ENCODE assay signal across 15 mouse cellular contexts in the genomic region with DNA sequence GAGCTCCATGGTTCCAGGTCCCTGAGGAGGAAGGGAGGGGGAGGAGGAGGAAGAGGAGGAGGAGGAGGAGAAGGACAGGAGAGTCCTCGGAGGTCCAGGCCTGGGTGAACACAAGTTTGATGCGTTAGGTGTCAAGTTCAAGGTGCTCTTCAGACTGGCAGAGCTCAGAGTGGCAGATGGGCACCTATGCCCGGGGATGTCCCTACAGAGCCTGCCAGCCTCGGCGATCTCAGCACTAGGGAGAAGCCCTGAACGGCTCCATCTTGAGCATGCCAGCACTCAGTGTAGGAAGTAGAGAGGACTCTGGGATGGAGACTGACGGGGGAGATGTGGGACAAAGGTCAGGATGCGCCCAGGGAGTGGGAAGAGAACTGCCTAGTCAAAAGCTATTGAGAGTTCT. TPM values are rescaled to one million over a fixed set of nuclear protein-coding genes. Genes with fewer than 3 reads are reported as not detected.
DNase-seq lines count a peak whose midpoint lies in the region; ATAC-seq and TF ChIP-seq lines count a peak whose summit lies in the region.
"Had no signal": no experiment of that assay in that cellular context is flagged by ENCODE, and none has a peak within 500 bp of the region (broad histone marks: within the 10 kb centered on the region; RNA-seq: fewer than 3 reads in every experiment).

No protein-coding gene starts in this region.

- TF ChIP-seq POLR2A in small intestine, adult 2 months (IDR thresholded peaks at IDR 0.05; ENCODE audit: low read depth, low read length) = no peak

- H3K4me3 ChIP-seq in heart, embryonic 12.5 days = no peak overlapping the region
- H3K4me3 ChIP-seq in lung, embryonic 14.5 days (ENCODE audit: low read depth, low read length) = no peak overlapping the region
- H3K4me3 ChIP-seq in embryonic facial prominence, embryonic 13.5 days = no peak overlapping the region
- peak overlapping the region; percentile 31 for H3K4me3 ChIP-seq in small intestine, adult 2 months (ENCODE audit: low read depth, low read length)
- H3K4me3 ChIP-seq: embryonic facial prominence, embryonic 15.5 days; limb, embryonic 15.5 days; stomach, embryonic 15.5 days had no signal

- H3K9ac ChIP-seq in heart, embryonic 12.5 days = peak overlapping the region; percentile 22; the same call in 1 of the 2 replicates
- H3K9ac ChIP-seq in lung, embryonic 14.5 days = peak overlapping the region; percentile 16
- 0 out of 2 replicates have a peak overlapping the region, but pooled peaks have one; percentile 27 for H3K9ac ChIP-seq in embryonic facial prominence, embryonic 13.5 days
- H3K9ac ChIP-seq: embryonic facial prominence, embryonic 15.5 days; limb, embryonic 15.5 days; stomach, embryonic 15.5 days had no signal

- no peaks in the 10 kb centered on the region for H3K27me3 ChIP-seq in heart, embryonic 12.5 days (replicated peaks)
- H3K27me3 ChIP-seq in lung, embryonic 14.5 days (ENCODE audit: insufficient read depth, low read length) = no peaks in the 10 kb centered on the region
- no peaks in the 10 kb centered on the region for H3K27me3 ChIP-seq in embryonic facial prominence, embryonic 13.5 days
- H3K27me3 ChIP-seq in small intestine, adult 2 months (ENCODE audit: control insufficient read depth, insufficient read depth, low read length) = no peaks in the 10 kb centered on the region
- H3K27me3 ChIP-seq: embryonic facial prominence, embryonic 15.5 days; limb, embryonic 15.5 days; stomach, embryonic 15.5 days had no signal

- H3K4me1 ChIP-seq in heart, embryonic 12.5 days (replicated peaks) = peaks cover 47% of the 10 kb centered on the region
- H3K4me1 ChIP-seq in lung, embryonic 14.5 days (ENCODE audit: insufficient read depth) = peaks cover 7% of the 10 kb centered on the region
- H3K4me1 ChIP-seq in embryonic facial prominence, embryonic 13.5 days = peaks cover 57% of the 10 kb centered on the region
- peaks cover 16% of the 10 kb centered on the region for H3K4me1 ChIP-seq in small intestine, adult 2 months (ENCODE audit: control insufficient read depth, insufficient read depth, insufficient read length, low read length)

- no peaks in the 10 kb centered on the region for H3K9me3 ChIP-seq in heart, embryonic 12.5 days (replicated peaks)
- H3K9me3 ChIP-seq in lung, embryonic 14.5 days (ENCODE audit: low read depth, low read length) = no peaks in the 10 kb centered on the region
- no peaks in the 10 kb centered on the region for H3K9me3 ChIP-seq in embryonic facial prominence, embryonic 13.5 days
- H3K9me3 ChIP-seq: embryonic facial prominence, embryonic 15.5 days; limb, embryonic 15.5 days; stomach, embryonic 15.5 days had no signal

- TF ChIP-seq CTCF in lung, embryonic 14.5 days (IDR thresholded peaks at IDR 0.05; ENCODE audit: low read depth) = no peak
- TF ChIP-seq CTCF in small intestine, adult 2 months (IDR thresholded peaks at IDR 0.05; ENCODE audit: extremely low read depth, insufficient read length, insufficient replicate concordance, low read depth, low read length) = no peak

- no peak for DNase-seq in heart, postnatal 36 days
- no peak for DNase-seq in lung, embryonic 14.5 days
- DNase-seq in lung, postnatal 36 days = no peak
- no peak for DNase-seq in layer of hippocampus, postnatal 36 days
- DNase-seq: gastrocnemius, postnatal 10 days; right cerebral cortex, postnatal 4 days; thymus, postnatal 36 days had no signal

- intact Hi-C loops in heart, postnatal 36 days (cut with DNase I) = loop anchor here (2.0 kb wide), 1 partner anchor 52 kb away; the partner anchor contains the start of genes Nol9 and Tas1r1

- 65% methylated on average over 8 of the region's 8 CpGs for WGBS in heart, embryonic 12.5 days
- 56% methylated on average over 8 of the region's 8 CpGs for WGBS in lung, embryonic 14.5 days
- WGBS in embryonic facial prominence, embryonic 13.5 days = 71% methylated on average over 8 of the region's 8 CpGs
- WGBS in small intestine, adult 2 months = 37% methylated on average over 8 of the region's 8 CpGs

- ATAC-seq in heart, embryonic 12.5 days (ENCODE audit: insufficient number of reproducible peaks, low FRiP score) = no peak
- ATAC-seq in lung, embryonic 14.5 days (ENCODE audit: insufficient read depth) = no peak
- no peak for ATAC-seq in embryonic facial prominence, embryonic 13.5 days (ENCODE audit: insufficient number of reproducible peaks, insufficient read depth, low FRiP score, low TSS enrichment, low read depth)
- ATAC-seq: forebrain, embryonic 16.5 days had no signal

- H3K27ac ChIP-seq in heart, embryonic 12.5 days (ENCODE audit: poor library complexity, severe bottlenecking) = no peak overlapping the region
- H3K27ac ChIP-seq in lung, embryonic 14.5 days (ENCODE audit: low read depth) = no peak overlapping the region
- no peak overlapping the region for H3K27ac ChIP-seq in embryonic facial prominence, embryonic 13.5 days
- H3K27ac ChIP-seq in small intestine, adult 2 months (ENCODE audit: insufficient read depth, low read depth, low read length) = peak overlapping the region; percentile 55
- H3K27ac ChIP-seq: embryonic facial prominence, embryonic 15.5 days; limb, embryonic 15.5 days; stomach, embryonic 15.5 days had no signal

- peaks cover 34% of the 10 kb centered on the region for H3K36me3 ChIP-seq in heart, embryonic 12.5 days
- H3K36me3 ChIP-seq in lung, embryonic 14.5 days (ENCODE audit: insufficient read depth) = peaks cover 52% of the 10 kb centered on the region
- H3K36me3 ChIP-seq in embryonic facial prominence, embryonic 13.5 days = peaks cover 59% of the 10 kb centered on the region
- H3K36me3 ChIP-seq in small intestine, adult 2 months (ENCODE audit: control insufficient read depth, insufficient read depth, low read length) = peaks cover 10% of the 10 kb centered on the region; the same call in 1 of the 2 replicates

- H3K4me2 ChIP-seq in heart, embryonic 12.5 days = no peak overlapping the region
- no peak overlapping the region for H3K4me2 ChIP-seq in lung, embryonic 14.5 days
- H3K4me2 ChIP-seq in embryonic facial prominence, embryonic 13.5 days = no peak overlapping the region
- H3K4me2 ChIP-seq: limb, embryonic 15.5 days; midbrain, embryonic 11.5 days; stomach, embryonic 15.5 days had no signal

RNA-seq across cellular contexts. Expression of gene Thap3, which starts 2.1 kb away (rescaled TPM):
- 25.2 and 26.6 TPM in 2 replicates for polyA plus RNA-seq in heart, embryonic 12.5 days (2016; fragmentation: Nextera tagmentation; extraction: Ambion mirVana)
- 10 to 100 TPM; 12.8 to 12.9 TPM for total RNA-seq in heart, postnatal 36 days (2021)
- polyA plus RNA-seq in lung, embryonic 14.5 days (2014; fragmentation: Nextera tagmentation; extraction: Ambion mirVana) = 27.2 and 31.2 TPM in 2 replicates
- polyA plus RNA-seq in embryonic facial prominence, embryonic 13.5 days (2015; fragmentation: Nextera tagmentation; extraction: Ambion mirVana) = 56.3 and 61.2 TPM in 2 replicates
- 13.0 and 24.2 TPM in 2 replicates for polyA plus RNA-seq in small intestine, adult 2 months (2012; rRNA removed)
- 10 to 100 TPM; 24.6 to 29.9 TPM for total RNA-seq in layer of hippocampus, postnatal 36 days (2021)

RNA-seq across cellular contexts. Expression of gene Phf13, which starts 9.4 kb away (rescaled TPM):
- polyA plus RNA-seq in heart, embryonic 12.5 days (2016; fragmentation: Nextera tagmentation; extraction: Ambion mirVana) = 26.7 and 27.0 TPM in 2 replicates
- 1 to 10 TPM; 6.4 to 7.0 TPM for total RNA-seq in heart, postnatal 36 days (2021)
- polyA plus RNA-seq in lung, embryonic 14.5 days (2014; fragmentation: Nextera tagmentation; extraction: Ambion mirVana) = 28.4 and 32.3 TPM in 2 replicates
- 38.0 and 38.1 TPM in 2 replicates for polyA plus RNA-seq in embryonic facial prominence, embryonic 13.5 days (2015; fragmentation: Nextera tagmentation; extraction: Ambion mirVana)
- polyA plus RNA-seq in small intestine, adult 2 months (2012; rRNA removed) = 4.0 and 7.5 TPM in 2 replicates
- 10 to 100 TPM; 11.1 to 11.6 TPM for total RNA-seq in layer of hippocampus, postnatal 36 days (2021)

RNA-seq across cellular contexts. Expression of gene Klhl21, which starts 22.0 kb away (rescaled TPM):
- polyA plus RNA-seq in heart, embryonic 12.5 days (2016; fragmentation: Nextera tagmentation; extraction: Ambion mirVana) = 41.0 and 41.4 TPM in 2 replicates
- 10 to 100 TPM; 86.2 to 91.5 TPM for total RNA-seq in heart, postnatal 36 days (2021)
- 10.3 and 10.6 TPM in 2 replicates for polyA plus RNA-seq in lung, embryonic 14.5 days (2014; fragmentation: Nextera tagmentation; extraction: Ambion mirVana)
- polyA plus RNA-seq in embryonic facial prominence, embryonic 13.5 days (2015; fragmentation: Nextera tagmentation; extraction: Ambion mirVana) = 10.1 TPM in 2 replicates
- 18.6 and 19.8 TPM in 2 replicates for polyA plus RNA-seq in small intestine, adult 2 months (2012; rRNA removed)
- 10 to 100 TPM; 20.5 to 21.4 TPM for total RNA-seq in layer of hippocampus, postnatal 36 days (2021)

RNA-seq across cellular contexts. Expression of gene Zbtb48, which starts 40.8 kb away (rescaled TPM):
- polyA plus RNA-seq in heart, embryonic 12.5 days (2016; fragmentation: Nextera tagmentation; extraction: Ambion mirVana) = 13.9 and 15.1 TPM in 2 replicates
- total RNA-seq in heart, postnatal 36 days (2021) = 1 to 10 TPM; 3.5 to 4.4 TPM
- polyA plus RNA-seq in lung, embryonic 14.5 days (2014; fragmentation: Nextera tagmentation; extraction: Ambion mirVana) = 22.7 and 26.8 TPM in 2 replicates
- polyA plus RNA-seq in embryonic facial prominence, embryonic 13.5 days (2015; fragmentation: Nextera tagmentation; extraction: Ambion mirVana) = 17.5 and 22.9 TPM in 2 replicates
- polyA plus RNA-seq in small intestine, adult 2 months (2012; rRNA removed) = 12.5 and 13.6 TPM in 2 replicates
- 10 to 100 TPM; 11.7 to 13.7 TPM for total RNA-seq in layer of hippocampus, postnatal 36 days (2021)

RNA-seq across cellular contexts. Expression of gene Tas1r1, which starts 51.7 kb away (rescaled TPM):
- 0.06 and 0.13 TPM in 2 replicates for polyA plus RNA-seq in heart, embryonic 12.5 days (2016; fragmentation: Nextera tagmentation; extraction: Ambion mirVana)
- total RNA-seq in heart, postnatal 36 days (2021) = not detected
- polyA plus RNA-seq in lung, embryonic 14.5 days (2014; fragmentation: Nextera tagmentation; extraction: Ambion mirVana) = 0.23 and 0.30 TPM in 2 replicates
- polyA plus RNA-seq in embryonic facial prominence, embryonic 13.5 days (2015; fragmentation: Nextera tagmentation; extraction: Ambion mirVana) = 0.55 and 0.59 TPM in 2 replicates
- polyA plus RNA-seq in small intestine, adult 2 months (2012; rRNA removed) = 0.05 TPM in 1 of 2 replicates, not detected in the other
- total RNA-seq in layer of hippocampus, postnatal 36 days (2021) = under 1 TPM; 0.33 to 0.62 TPM
